Mouse (Mus musculus): ENCODE measurements at regions not wholly inside any gene's neighbourhood (a gene's known extent, or its start where the extent isn't known, plus 50 kb on each side); places are given as distances from the start of the nearest gene placed in this dataset.
"Not testable (repeated sequence)": the region's sequence is repeated elsewhere in the genome, so short reads cannot be mapped to it uniquely, and the experiment has no call there.

- H3K4me2 ChIP-seq (ENCODE audit: low read length): no peak overlapping the region
- H3K9ac ChIP-seq (ENCODE audit: low read length): no peak overlapping the region
- H3K4me3 ChIP-seq (ENCODE audit: low read depth, low read length): no peak overlapping the region
- no peak overlapping the region for H3K27ac ChIP-seq (ENCODE audit: low read depth, low read length)
- ATAC-seq (no peak), DNase-seq (ENCODE audit: low spot score) (no peak)
- H3K27me3 ChIP-seq (replicated peaks; ENCODE audit: control insufficient read depth, insufficient read depth, low read length): no peaks in the 10 kb centered on the region
- H3K36me3 ChIP-seq (ENCODE audit: control insufficient read depth, insufficient read depth, low read length): no peaks in the 10 kb centered on the region
- WGBS: 91% methylated on average over 4 of the region's 4 CpGs
- no peaks in the 10 kb centered on the region for H3K4me1 ChIP-seq (ENCODE audit: control insufficient read depth, insufficient read depth, low read length)
- H3K9me3 ChIP-seq (replicated peaks; ENCODE audit: control insufficient read depth, low read length): no peaks in the 10 kb centered on the region
Observed at GRCm38 (mm10) chr16:73556940-73557339, 854.7 kb downstream of the Robo2 start.

DNA sequence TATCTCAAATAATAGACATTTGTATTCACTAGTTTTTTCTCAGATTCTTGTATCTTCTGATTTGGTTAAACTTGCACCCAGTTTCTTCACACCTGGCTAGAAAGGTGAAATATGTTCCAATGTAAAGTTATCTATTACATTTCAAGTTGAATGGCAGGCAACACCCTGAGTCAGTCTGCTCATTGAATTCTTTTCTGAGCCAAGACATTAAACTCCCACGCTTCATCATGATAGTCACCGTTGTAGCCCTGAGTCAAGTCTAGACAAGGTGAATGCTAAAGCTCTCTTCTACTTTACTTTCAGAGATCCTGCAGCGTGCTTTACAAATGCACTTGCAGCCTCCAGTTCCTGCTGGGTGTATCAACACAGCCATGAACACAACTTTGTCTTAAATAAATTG lies 868.0 kb downstream of the Robo2 start:
- H3K4me1 ChIP-seq (ENCODE audit: control insufficient read depth, insufficient read depth, low read length): no peaks in the 10 kb centered on the region
- H3K9me3 ChIP-seq (replicated peaks; ENCODE audit: control insufficient read depth, low read length): no peaks in the 10 kb centered on the region
- 89% methylated on average over 3 of the region's 3 CpGs for WGBS
- no peak overlapping the region for H3K27ac ChIP-seq (ENCODE audit: low read depth, low read length)
- no peaks in the 10 kb centered on the region for H3K27me3 ChIP-seq (replicated peaks; ENCODE audit: control insufficient read depth, insufficient read depth, low read length)
- no peak overlapping the region for H3K9ac ChIP-seq (ENCODE audit: low read length)
- ATAC-seq (no peak), DNase-seq (ENCODE audit: low spot score) (no peak)
- no peaks in the 10 kb centered on the region for H3K36me3 ChIP-seq (ENCODE audit: control insufficient read depth, insufficient read depth, low read length)
- no peak overlapping the region for H3K4me3 ChIP-seq (ENCODE audit: low read depth, low read length)
- H3K4me2 ChIP-seq (ENCODE audit: low read length): no peak overlapping the region

GRCm38 (mm10) chr16:73538040-73538439 lies 873.6 kb downstream of the Robo2 start:
- no peaks in the 10 kb centered on the region for H3K27me3 ChIP-seq (replicated peaks; ENCODE audit: control insufficient read depth, insufficient read depth, low read length)
- ATAC-seq (no peak), DNase-seq (ENCODE audit: low spot score) (no peak)
- H3K4me2 ChIP-seq (ENCODE audit: low read length): no peak overlapping the region
- 91% methylated on average over 7 of the region's 7 CpGs for WGBS
- H3K4me1 ChIP-seq (ENCODE audit: control insufficient read depth, insufficient read depth, low read length): no peaks in the 10 kb centered on the region
- H3K9me3 ChIP-seq (replicated peaks; ENCODE audit: control insufficient read depth, low read length): no peaks in the 10 kb centered on the region
- no peak overlapping the region for H3K4me3 ChIP-seq (ENCODE audit: low read depth, low read length)
- no peak overlapping the region for H3K27ac ChIP-seq (ENCODE audit: low read depth, low read length)
- no peaks in the 10 kb centered on the region for H3K36me3 ChIP-seq (ENCODE audit: control insufficient read depth, insufficient read depth, low read length)
- H3K9ac ChIP-seq (ENCODE audit: low read length): no peak overlapping the region

DNA sequence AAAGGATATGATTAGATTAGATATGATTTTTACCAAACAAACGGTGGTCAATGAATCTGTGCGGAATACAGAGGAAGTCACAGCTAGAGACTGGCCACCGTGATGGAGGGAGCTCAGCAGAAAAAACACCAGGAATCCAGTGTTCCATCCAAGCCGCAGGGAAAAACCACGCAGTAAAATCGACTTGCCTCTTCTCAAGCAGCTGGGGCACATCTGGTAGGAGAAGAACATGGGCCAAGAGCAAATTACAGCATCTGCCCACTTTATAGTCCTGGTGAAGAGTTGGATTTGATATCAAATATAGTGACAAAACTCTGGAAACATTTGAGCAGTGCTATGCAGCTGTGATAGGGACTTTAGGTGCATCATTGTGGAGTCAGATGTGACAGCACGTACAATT lies 874.1 kb downstream of the Robo2 start:
- 93% methylated on average over 7 of the region's 7 CpGs for WGBS

DNA sequence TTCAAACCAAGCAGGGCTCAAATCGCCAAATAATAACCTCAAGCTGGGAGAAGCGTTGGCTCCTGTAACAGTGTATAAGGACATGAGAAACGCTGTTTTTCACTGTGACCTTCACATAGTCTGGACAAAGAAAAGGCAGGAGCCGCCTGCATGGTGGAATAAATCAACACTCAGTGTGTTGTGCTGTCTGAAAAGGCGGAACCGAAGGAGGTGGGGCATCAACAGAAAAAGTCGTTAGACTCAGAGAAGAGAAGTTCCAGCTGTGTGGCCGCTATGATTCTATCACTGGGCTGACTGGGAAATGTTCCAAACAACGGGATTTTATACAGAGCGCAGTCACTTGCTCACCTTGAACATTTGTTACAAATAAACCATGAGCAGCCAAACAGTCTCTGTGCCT lies 881.4 kb downstream of the Robo2 start:
- Histone ChIP-seq H3K27me3 (replicated peaks; ENCODE audit: control insufficient read depth, insufficient read depth, low read length) (no peaks in the 10 kb centered on the region), H3K36me3 (ENCODE audit: control insufficient read depth, insufficient read depth, low read length) (no peaks in the 10 kb centered on the region), H3K4me2 (ENCODE audit: low read length) (peak overlapping the region; percentile 20; the same call in 1 of the 2 replicates), H3K4me3 (ENCODE audit: low read depth, low read length) (no peak overlapping the region), H3K4me1 (ENCODE audit: control insufficient read depth, insufficient read depth, low read length) (no peaks in the 10 kb centered on the region), H3K27ac (ENCODE audit: low read depth, low read length) (no peak overlapping the region), H3K9ac (ENCODE audit: low read length) (no peak overlapping the region), H3K9me3 (replicated peaks; ENCODE audit: control insufficient read depth, low read length) (no peaks in the 10 kb centered on the region)
- ATAC-seq (no peak), DNase-seq (ENCODE audit: low spot score) (peak; percentile 54)
- 40% methylated on average over 10 of the region's 10 CpGs for WGBS

More for the DNA sequence above, 874.1 kb downstream of the Robo2 start:
- Histone ChIP-seq H3K4me1 (ENCODE audit: control insufficient read depth, insufficient read depth, low read length) (no peaks in the 10 kb centered on the region), H3K4me3 (ENCODE audit: low read depth, low read length) (no peak overlapping the region), H3K27ac (ENCODE audit: low read depth, low read length) (no peak overlapping the region), H3K9ac (ENCODE audit: low read length) (no peak overlapping the region), H3K27me3 (replicated peaks; ENCODE audit: control insufficient read depth, insufficient read depth, low read length) (no peaks in the 10 kb centered on the region), H3K4me2 (ENCODE audit: low read length) (no peak overlapping the region), H3K36me3 (ENCODE audit: control insufficient read depth, insufficient read depth, low read length) (no peaks in the 10 kb centered on the region), H3K9me3 (replicated peaks; ENCODE audit: control insufficient read depth, low read length) (no peaks in the 10 kb centered on the region)
- ATAC-seq: no peak
- no peak for DNase-seq (ENCODE audit: low spot score)

DNA sequence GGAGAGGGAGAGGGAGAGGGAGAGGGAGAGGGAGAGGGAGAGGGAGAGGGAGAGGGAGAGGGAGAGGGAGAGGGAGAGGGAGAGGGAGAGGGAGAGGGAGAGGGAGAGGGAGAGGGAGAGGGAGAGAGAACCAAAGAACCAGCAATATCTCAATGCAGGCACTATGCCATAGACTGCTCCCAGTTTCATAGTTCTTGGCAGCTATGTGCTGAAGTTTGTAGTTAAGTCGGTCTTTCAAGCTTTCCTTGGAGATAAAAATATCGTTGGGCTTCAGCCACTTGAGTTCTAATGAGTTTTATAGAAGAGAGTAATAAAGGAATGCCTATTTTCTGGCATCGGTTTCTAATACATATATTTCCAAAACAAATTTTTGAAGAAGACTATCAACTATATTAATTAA lies 888.7 kb downstream of the Robo2 start:
- H3K4me1 ChIP-seq (ENCODE audit: control insufficient read depth, insufficient read depth, low read length); H3K27ac ChIP-seq (ENCODE audit: low read depth, low read length); H3K9me3 ChIP-seq (replicated peaks; ENCODE audit: control insufficient read depth, low read length); H3K9ac ChIP-seq (ENCODE audit: low read length); H3K27me3 ChIP-seq (replicated peaks; ENCODE audit: control insufficient read depth, insufficient read depth, low read length); H3K4me2 ChIP-seq (ENCODE audit: low read length); H3K4me3 ChIP-seq (ENCODE audit: low read depth, low read length); ATAC-seq; H3K36me3 ChIP-seq (ENCODE audit: control insufficient read depth, insufficient read depth, low read length): not testable (repeated sequence)
- 86% methylated on average over 3 of the region's 3 CpGs for WGBS
- DNase-seq (ENCODE audit: low spot score): peak; percentile 19

GRCm38 (mm10) chr16:73504759-73505158 lies 906.9 kb downstream of the Robo2 start:
- no peak for ATAC-seq
- DNase-seq (ENCODE audit: low spot score): no peak
- H3K4me3 ChIP-seq (ENCODE audit: low read depth, low read length): no peak overlapping the region

DNA sequence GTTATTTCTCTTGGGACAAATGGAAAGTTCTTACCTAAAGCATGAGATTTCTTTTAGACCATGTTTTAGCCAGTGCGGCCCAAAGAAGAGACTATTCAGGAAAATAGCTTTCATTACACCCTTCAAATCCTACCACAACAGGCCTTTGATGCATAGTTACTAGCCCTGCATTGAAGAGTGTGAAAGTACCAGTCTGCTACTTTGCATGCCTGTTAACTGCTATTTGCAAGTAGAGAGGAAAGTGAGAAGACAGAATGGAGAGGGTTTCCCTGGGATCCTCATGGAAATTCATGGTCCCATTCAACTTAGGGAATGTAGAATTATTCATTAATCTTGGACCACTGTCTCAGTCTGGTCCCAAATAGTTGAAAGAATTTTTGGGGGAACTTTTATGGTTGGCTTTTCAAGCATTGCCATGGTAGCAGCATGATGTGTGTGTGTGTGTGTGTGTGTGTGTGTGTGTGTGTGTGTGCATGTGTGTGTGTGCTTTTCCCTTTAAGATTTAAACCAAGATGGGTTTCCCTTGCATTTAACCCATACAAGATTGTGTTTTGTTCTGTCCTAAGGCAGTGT lies 912.9 kb downstream of the Robo2 start:
- Histone ChIP-seq H3K4me2 (ENCODE audit: low read length) (no peak overlapping the region), H3K4me3 (ENCODE audit: low read depth, low read length) (no peak overlapping the region), H3K9me3 (replicated peaks; ENCODE audit: control insufficient read depth, low read length) (no peaks in the 10 kb centered on the region), H3K4me1 (ENCODE audit: control insufficient read depth, insufficient read depth, low read length) (no peaks in the 10 kb centered on the region), H3K36me3 (ENCODE audit: control insufficient read depth, insufficient read depth, low read length) (no peaks in the 10 kb centered on the region), H3K27ac (ENCODE audit: low read depth, low read length) (no peak overlapping the region), H3K27me3 (replicated peaks; ENCODE audit: control insufficient read depth, insufficient read depth, low read length) (no peaks in the 10 kb centered on the region), H3K9ac (ENCODE audit: low read length) (no peak overlapping the region)
- WGBS: 48% methylated on average over 1 of the region's 1 CpGs
- ATAC-seq (peak; percentile 32; the same call in 1 of the 2 replicates), DNase-seq (ENCODE audit: low spot score) (peak; percentile 25)

More at GRCm38 (mm10) chr16:73504759-73505158, 906.9 kb downstream of the Robo2 start:
- no peak overlapping the region for H3K9ac ChIP-seq (ENCODE audit: low read length)
- H3K36me3 ChIP-seq (ENCODE audit: control insufficient read depth, insufficient read depth, low read length): no peaks in the 10 kb centered on the region
- H3K4me1 ChIP-seq (ENCODE audit: control insufficient read depth, insufficient read depth, low read length): no peaks in the 10 kb centered on the region
- H3K27ac ChIP-seq (ENCODE audit: low read depth, low read length): no peak overlapping the region
- no peak overlapping the region for H3K4me2 ChIP-seq (ENCODE audit: low read length)
- H3K27me3 ChIP-seq (replicated peaks; ENCODE audit: control insufficient read depth, insufficient read depth, low read length): no peaks in the 10 kb centered on the region
- no peaks in the 10 kb centered on the region for H3K9me3 ChIP-seq (replicated peaks; ENCODE audit: control insufficient read depth, low read length)

DNA sequence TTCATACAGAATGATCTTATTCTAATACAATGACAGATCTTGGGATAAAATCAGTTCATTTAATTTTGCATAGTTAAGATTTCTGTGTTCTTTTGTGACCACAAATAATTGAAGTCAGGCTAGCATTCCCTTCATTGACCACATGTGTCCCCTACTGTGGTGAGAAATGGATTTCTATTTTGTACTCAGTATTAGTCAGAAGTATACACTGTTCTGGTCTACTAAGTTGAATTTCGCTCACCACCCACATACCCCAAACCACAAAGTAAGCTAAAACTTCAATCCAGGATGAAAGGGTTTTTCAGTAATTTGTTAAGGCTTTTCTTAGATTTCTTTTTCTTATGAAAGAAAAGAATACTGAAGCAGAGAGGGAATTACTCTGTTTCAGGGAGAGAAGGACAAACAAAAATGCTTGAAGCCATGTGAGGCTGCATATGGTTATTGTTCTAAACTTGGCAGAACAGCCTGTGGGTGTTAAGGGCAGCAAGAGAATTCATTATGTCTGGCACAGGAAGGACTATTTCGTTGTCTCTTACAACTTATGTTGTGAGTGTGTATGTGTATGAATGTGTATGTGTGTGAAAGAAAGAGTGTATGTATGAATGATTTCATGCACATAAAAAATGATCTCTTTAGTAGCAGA lies 928.3 kb downstream of the Robo2 start:
- DNase-seq (ENCODE audit: low spot score) (no peak), ATAC-seq (no peak)
- H3K27ac ChIP-seq (ENCODE audit: low read depth, low read length): no peak overlapping the region
- H3K36me3 ChIP-seq (ENCODE audit: control insufficient read depth, insufficient read depth, low read length): no peaks in the 10 kb centered on the region
- H3K4me1 ChIP-seq (ENCODE audit: control insufficient read depth, insufficient read depth, low read length): no peaks in the 10 kb centered on the region
- H3K9me3 ChIP-seq (replicated peaks; ENCODE audit: control insufficient read depth, low read length): no peaks in the 10 kb centered on the region
- WGBS: 74% methylated on average over 2 of the region's 2 CpGs
- no peak overlapping the region for H3K4me2 ChIP-seq (ENCODE audit: low read length)
- no peak overlapping the region for H3K4me3 ChIP-seq (ENCODE audit: low read depth, low read length)
- no peak overlapping the region for H3K9ac ChIP-seq (ENCODE audit: low read length)
- no peaks in the 10 kb centered on the region for H3K27me3 ChIP-seq (replicated peaks; ENCODE audit: control insufficient read depth, insufficient read depth, low read length)
